Mouse (Mus musculus) olfactory bulb, adult 2 months (tissue): ENCODE measurements around the gene Olfr718-ps1.

Experiments used
- CTCF ChIP-seq: fragments of 200-500 bp; IDR thresholded peaks from 2 replicates; pipeline ENCODE4 v1.5.1; 2012; ENCODE audit warnings: low read depth, mild to moderate bottlenecking, low read length, moderate library complexity; ENCODE audit not compliant: insufficient read depth
- POLR2A ChIP-seq: fragments of 200-500 bp; IDR thresholded peaks from 2 replicates; pipeline ENCODE4 v1.6.1; 2012; ENCODE audit warnings: mild to moderate bottlenecking, low read depth, low read length, moderate library complexity; ENCODE audit not compliant: insufficient read depth

DNA sequence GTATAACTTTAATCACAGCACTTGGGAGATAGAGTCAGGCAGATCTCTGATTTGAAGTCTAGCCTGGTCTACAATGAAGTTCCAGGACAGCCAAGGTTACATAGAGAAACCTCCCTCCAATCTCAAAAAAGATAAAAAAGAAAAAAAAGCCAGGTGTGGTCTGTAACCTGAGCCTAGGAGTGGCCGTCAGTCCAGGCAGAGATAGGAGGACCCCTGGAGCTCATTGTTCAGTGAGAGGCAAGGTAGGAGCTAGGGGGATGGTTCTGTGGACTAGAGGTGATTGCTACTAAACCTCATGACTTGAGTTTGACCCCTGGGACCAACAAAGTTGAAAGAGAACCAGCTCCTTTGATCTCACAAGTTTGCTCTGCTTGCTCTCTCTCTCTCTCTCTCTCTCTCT lies 24.7 kb downstream of the Olfr718-ps1 start:
- no peak for TF ChIP-seq CTCF
- no peak for TF ChIP-seq POLR2A
